Mouse (Mus musculus) bone marrow macrophage, adult 2 months (primary cell): Measurements from ENCODE around the gene Crisp3.

Experiments
- CTCF ChIP-seq: IDR thresholded peaks from 2 replicates; pipeline ENCODE4 v1.5.1; 2012; ENCODE audit warnings: low read depth, mild to moderate bottlenecking, low read length, moderate library complexity
- POLR2A ChIP-seq: IDR thresholded peaks from 2 replicates; pipeline ENCODE4 v1.6.1; 2012; ENCODE audit warnings: mild to moderate bottlenecking, low read depth, low read length, borderline replicate concordance

DNA sequence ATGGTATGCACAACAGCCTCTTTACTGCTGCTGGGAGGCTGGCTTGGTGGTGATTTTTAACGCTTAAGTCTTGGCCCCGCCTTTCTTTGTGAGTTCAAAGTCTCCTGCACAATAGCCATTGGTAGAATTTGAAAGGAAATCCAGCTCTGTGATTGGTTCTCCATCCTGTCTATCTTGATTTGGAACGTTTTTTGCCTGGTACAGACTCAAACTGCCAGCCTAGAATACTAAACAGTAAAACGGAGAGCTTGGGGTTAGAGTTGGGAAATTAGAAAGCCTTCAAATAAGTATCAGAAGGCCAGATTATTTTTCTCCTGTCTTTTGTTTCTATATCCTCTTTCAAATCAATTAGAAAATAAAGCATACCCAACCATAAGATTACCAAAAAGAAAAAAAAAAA is 33.5 kb downstream of the Crisp3 start, which contains the start of gene Pgk2:
- no peak for TF ChIP-seq POLR2A
- TF ChIP-seq CTCF, result no peak
